Mouse (Mus musculus): Measurements from ENCODE around the gene Pam.

Gene Pam

GRCm38 (mm10) chr1:97903912-97904460 lies 191.5 kb downstream of the Pam start:
- no peak for DNase-seq

DNA sequence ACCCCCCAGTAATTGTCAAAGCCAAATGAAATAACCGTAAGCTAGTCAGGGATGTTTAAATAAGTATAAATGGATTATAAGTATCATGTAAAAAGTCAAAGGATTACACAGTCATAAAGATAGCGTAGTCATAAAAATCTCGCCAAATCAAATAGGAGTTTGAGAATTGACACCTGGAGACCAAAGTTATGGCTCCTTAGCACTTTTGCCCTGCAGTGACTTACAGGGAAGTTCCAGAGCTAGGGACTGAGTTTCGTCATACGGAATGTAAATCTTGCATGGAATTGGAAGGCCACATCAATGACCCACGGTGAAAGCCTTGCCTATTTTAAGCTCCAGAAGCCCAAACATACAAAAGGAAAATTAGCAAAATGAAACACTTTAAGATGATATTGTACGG lies 192.6 kb downstream of the Pam start:
- DNase-seq: no peak

DNA sequence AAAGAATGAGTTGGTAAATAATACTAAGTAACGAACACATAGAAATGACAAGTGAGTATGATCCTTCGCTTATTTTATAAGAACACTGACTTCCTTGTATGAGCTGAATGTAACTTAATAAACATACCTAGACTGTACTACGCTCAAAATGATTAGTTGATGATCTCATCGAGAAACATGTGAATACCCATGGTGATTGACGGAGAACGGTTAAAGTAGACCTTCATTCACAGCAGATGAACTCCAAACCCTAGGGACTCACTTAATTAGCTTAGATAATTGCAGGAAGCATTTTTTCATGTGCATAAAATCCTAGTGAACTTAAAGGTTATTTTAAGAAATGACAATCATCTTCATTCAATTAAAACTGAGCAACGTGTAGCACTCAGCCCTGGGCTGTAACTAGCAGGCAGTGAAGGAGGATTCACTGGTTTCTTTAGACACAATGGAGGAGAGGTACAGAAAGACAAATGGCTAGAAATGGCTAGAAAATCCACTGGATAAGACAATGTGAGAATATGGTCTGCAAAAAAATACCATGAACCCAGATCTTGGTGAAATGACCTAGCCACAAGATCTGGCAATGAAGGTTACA lies 194.8 kb downstream of the Pam start:
- DNase-seq: no peak

DNA sequence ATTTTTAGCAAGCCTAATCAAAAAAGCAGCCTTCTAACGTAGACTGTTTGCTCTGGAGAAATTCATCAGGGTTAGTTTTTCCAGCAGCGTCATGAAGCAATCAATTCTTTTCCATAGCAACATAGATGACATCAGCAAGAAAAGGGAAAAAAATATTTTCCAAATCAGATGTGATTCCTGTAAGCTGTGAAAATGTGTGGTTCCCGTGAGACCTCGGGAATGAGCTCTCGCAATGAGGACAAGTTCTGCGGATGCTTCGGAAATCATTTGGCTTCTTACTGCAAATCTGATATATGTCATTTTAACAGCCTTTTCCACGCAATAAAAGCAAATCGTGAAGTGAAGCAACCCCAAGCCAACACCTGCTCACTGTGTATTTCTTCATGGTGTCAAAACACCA lies 207.9 kb downstream of the Pam start:
- DNase-seq: no peak

- no peak for DNase-seq
Observed at GRCm38 (mm10) chr1:97883498-97883897, 211.9 kb downstream of the Pam start.

DNA sequence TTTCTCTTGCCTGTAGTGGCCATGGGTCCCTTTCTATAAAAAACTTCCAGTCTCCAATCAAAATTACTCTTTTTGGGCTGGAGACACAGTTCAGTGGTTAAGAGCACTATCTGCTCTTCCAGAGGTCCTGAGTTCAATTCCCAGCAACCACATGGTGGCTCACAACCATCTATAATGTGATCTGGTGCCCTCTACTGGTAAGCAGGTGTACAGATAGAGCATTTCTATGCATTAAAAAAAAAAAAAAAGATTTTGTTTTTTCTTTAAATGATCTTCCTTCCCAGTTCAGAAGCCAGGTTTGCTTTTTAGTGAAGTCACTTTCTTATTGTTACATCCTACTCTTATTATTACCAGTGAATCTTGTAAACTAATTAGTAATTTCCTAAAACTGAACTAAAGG lies 218.4 kb downstream of the Pam start:
- no peak for DNase-seq

DNA sequence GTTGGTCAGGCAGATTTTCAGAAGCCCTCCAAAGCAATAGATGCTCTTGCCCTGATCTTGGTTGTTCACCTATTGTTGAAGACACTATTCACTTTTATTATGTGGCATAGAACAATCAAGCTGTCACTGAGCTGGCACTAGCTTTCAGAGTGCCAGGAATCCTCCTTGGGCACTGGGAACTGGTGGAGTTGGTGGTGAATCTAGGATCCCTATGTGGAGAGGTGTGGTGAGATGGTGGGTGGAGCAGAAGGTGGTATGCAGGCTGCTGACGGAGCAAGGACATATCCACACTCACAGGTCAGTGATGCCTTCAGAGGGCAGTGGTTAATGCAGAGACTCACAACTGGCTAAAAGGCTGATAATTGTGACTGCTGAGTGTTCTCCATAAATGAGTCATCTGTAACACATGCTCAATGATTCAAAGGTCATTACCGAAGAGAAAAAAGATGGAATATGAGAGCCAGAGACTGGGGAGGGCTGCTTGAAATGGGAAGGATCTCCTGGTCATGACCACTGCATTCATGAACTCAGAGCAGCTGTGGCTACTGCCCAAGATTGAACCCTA lies 221.9 kb downstream of the Pam start:
- DNase-seq: no peak

DNA sequence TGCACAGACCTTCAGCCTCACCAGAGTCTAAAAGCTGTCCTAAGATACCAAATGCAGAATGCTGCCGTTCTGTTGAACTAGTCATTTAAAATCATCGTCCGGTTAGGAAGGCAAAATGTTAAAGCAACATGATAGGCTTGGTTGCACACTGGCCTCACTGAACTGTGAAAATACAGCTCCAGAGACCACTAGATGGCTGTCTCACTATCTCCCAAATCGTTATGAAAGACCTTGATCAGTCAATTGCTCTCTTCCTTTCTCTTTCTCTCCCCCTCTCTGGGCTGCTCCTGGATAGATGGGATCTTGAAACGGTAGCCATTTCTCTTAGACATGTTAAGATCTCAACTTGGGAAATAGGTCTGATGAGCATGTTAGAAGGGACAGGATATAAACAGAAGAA lies 223.0 kb downstream of the Pam start:
- no peak for DNase-seq

DNA sequence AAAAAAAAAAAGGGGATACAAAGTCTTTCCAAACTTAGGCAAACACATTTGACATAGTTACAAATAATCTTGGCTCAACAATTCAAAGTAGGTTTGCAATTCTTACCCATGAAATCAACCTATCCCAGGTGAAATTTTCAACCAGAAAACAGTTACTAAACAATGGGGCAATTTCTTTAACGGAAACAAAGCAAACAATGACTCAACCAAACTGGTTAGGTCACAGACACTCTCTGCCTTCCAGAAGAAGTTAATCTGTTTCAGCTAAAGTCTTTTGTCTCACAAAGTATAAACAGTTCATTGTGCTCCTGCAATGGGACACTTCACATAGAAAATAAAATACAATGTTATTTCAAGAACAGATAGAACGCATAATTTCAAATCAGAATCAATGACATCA lies 223.4 kb downstream of the Pam start:
- no peak for DNase-seq

DNA sequence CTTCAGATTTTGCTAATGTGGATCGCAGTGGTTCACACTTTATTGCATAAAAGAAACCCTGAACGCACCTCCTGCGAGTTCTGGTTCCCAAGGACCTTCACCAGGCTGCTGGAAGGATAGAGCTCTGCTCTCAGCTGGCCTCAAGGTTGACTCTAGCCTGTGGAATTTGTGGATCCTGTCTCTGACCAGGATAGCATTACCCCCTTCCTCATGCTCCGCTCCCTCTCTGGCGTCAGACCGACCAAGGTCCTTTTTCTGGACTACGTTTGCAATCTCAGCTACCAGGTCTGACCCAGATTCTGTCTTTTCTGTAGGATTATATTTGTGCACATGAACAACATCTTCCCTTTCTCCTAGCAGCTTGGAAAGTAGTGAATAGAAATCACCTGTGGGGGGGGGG lies 231.3 kb downstream of the Pam start:
- DNase-seq: no peak

GRCm38 (mm10) chr1:97863140-97863539 lies 232.3 kb downstream of the Pam start:
- DNase-seq: no peak

- DNase-seq: no peak
Observed at GRCm38 (mm10) chr1:97862734-97863133, 232.7 kb downstream of the Pam start.

DNA sequence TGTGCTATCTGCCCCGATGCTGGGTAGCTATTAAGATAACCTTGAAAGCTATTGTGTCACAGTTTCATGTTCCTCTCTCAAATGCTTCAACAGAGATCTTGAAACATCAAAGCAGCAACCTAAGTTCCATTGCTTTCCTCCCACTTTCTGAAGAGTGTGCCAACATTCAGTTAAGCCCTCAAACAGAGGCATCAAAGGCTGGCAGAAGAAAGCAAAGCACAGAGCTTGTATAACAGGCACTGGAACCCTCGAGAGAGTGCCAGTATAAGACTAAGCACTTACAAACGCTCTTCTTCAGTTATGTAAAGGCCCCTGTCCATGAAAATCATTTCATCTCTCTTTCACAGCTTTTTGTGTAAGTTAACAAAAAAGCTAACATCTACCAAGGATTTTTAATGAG lies 241.2 kb downstream of the Pam start:
- DNase-seq: no peak

DNA sequence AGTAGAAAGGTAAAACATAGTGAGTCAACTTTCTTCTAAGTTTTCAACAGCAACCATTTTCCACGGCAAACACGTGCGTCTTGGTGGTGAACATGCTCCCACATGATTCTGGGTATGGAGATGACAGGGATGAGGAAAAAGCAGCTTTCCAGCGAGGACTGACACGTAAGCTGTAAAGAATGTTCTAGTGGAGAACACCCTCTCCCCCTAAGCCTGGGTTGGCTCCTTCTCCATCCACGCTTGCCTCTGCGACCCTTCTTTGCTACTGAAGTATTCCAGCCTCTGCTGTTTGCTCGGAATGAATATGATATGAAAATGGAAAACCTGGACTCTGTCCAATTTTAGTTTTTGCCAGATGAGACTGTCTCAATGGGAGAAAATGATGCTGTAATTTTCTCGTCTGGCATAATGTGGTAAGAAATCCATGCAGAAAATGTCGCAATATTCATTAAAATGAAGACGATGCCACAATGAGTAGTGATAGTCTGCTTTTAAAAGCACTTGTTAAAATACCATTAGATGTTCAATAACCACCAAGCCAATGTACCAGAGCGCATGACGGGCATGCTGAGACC lies 243.8 kb downstream of the Pam start:
- no peak for DNase-seq

- DNase-seq: no peak
Observed at GRCm38 (mm10) chr1:97848601-97849241, 246.7 kb downstream of the Pam start.

DNA sequence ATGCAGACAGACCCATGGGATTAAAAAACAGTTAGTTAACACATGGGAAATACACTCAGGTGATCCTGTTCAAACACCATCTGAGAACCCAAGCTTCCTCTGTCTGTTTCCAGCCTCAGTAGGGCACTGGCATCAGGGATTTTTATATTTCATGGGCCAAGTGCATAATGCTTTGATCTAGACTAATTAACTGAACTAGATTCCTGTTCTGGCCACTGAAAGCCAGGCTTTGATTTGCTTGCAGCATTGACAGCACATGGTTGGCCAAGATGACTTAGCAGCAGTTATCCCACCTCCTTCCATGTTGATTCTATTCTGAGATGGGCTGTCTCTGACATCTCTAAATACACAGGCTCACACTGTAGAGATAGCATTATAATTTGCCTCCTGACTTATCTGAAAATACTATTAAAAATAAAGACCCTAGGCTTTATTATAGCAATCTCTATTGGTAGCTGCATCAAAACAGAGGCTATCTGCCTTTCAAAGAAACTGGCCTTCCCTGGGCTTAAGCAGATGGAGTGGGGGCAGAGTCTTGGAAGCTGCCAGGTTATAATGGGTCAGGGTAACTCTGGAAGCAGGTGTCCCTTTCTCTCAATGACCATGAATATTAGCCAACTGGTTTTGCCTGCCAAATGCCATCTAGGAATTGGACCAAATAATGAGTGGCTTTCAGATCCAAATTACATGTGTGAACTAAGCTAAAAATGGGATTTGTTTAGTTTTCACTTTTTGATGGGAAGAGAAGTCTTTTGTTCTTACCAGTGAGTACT lies 252.0 kb downstream of the Pam start:
- no peak for DNase-seq

DNA sequence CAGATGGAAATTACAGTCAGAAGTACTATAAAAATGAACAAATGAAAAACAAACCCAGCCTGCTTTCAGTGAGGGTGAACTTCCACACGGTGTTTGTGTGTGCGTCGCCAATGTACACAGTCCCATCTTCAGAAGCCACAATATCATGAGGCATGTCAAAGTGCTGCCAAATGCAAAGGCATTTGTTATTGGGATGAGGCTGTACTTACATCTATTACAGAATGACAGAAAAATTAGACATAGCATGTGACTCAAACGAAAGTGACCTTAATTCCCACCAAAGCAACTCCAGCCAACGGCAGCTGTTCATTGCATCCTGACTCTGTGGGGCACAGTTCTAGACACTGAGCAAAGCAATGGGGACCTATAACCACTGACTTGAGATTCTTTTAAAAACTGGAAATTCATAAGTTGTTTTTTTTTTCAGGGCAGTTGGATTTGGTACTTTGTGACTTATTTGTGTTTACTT lies 261.1 kb downstream of the Pam start:
- DNase-seq: peak; percentile 31

DNA sequence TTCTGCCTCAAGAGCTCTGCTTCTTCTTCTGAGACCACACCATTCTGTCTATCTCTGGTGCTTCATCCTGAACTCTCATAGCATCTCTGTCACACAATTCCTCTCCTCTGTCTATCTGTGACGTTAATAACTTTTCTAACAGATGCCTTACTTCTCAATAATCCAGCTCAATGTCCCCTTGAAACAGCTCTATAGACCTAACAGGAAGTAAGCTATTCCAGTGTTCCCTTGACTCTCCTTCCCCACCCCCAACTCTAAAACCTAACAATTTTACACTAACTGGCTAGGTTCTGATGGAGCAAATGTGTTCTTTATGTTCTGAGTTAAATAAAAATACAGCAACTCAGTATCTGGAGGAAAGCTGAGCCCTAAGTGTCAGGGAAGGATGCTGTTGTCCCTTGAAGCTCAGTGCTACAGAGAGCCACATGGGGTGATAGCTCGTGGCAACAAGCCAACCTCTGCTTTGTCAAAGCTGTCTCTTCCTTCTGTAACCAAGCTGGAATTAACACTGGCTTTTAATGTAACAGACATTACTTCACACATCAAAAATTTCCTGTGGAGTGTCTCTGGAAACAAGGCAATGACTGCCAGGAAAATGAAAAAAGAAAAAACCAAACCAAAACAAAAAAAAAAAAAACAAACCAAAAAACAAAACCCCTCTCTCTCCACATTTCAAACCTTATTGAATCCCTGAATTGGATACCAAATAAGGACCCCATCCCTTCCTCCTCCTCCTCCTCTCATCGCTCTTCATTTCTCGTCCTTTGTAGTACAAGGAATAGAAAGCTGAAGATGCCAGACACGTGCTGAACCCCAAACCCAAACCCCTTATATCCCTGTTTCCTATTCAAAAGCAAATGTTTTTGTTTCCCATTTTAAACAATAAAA lies 261.7 kb downstream of the Pam start:
- peak; percentile 85 for DNase-seq

DNA sequence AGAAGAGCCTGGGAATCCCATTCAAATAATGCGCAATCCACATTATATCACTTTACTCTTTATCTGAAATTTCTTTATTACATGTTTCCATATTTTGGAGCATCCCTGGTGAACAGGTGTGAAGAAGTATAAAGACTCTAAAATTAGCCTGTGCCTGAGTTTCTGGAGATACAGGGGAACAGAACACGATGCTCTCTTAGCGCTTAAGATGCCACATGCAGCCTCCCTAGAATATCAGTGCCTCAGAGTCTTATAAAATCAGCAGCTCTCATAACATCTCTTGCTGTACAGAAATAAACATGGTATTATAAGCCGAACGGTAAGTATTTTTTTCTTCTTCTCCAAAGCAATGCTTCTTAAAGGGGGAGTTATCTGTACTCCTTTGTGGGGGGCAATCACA lies 267.4 kb downstream of the Pam start:
- no peak for DNase-seq

DNA sequence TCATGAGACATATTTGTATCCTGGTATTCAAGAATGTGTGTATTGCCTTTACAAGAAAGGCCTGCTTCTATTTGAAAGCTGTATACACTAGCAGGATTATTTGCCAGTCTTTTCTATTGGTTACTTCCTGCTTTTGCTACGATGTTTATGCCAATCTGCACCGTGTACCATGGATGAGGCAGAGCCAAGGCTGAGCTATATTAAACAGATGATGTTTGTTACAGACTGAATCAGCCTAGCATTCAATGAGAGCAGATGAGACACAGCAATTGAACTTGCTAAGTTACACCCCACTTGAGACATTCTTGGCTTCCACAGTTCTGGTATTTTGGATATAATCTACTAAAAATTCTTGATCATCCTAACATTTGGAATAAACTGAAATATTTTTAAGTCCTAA lies 267.9 kb downstream of the Pam start:
- DNase-seq: peak; percentile 53

GRCm38 (mm10) chr1:97822904-97823303 lies 272.5 kb downstream of the Pam start:
- DNase-seq: no peak

GRCm38 (mm10) chr1:97822203-97822602 lies 273.2 kb downstream of the Pam start:
- DNase-seq: no peak
